Mouse (Mus musculus): ENCODE measurements around the gene Zmym1. TPM values are rescaled to one million over a fixed set of nuclear protein-coding genes. Genes with fewer than 3 reads are reported as not detected.
"Not testable (repeated sequence)": the region's sequence is repeated elsewhere in the genome, so short reads cannot be mapped to it uniquely, and the experiment has no call there.

Zmym1 gene
- polyA plus RNA-seq (2014; fragmentation: Nextera tagmentation; extraction: Ambion mirVana), result 16.9 and 18.2 TPM in 2 replicates

DNA sequence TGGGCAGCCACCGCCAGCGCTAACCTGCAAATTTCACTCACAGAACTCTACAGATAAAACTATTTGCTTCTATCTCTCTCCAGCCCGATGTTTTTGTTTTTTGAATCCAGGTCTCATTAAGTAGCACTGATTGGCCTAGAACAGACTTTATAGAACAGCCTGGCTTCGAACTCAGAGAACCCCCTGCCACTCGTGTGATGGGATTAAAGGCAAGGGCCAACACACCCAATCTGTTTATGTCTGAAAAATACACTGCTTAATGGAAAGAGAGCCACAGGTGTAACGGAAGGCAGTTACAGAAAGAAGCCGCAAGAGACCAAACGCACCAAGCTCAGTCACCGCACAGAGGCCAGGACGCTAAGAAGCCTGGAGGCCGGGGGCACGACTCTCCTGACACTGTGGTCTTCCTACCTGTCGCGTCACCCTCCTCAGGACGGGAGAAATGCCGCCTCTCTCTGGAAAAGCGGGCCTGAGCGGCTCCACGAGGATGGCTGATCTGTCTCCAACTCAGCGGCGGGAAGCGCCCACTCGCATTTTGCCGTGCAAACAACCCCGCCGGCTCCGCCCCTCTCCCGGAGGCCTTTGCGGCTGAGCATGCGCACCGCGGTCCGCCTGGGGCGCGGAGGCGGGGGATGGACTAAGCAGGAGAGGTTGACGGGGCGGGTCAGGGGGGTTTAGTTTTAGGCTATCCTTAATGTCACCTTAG lies at the start of gene Zmym1:
TSS of gene Zmym1 (minus strand) at position 568 of the 706 bp plus-strand sequence.
- Histone ChIP-seq H3K4me1 (ENCODE audit: control insufficient read depth, insufficient read depth, low read length) (no peaks in the 10 kb centered on the region), H3K4me2 (peak within 1 kb of the TSS; percentile 80)
- 1% methylated on average over 38 of the region's 38 CpGs for WGBS (ENCODE audit: insufficient replicate concordance)

GRCm38 (mm10) chr4:127110570-127110969 lies 49.6 kb upstream of the Zmym1 start:
- WGBS (ENCODE audit: insufficient replicate concordance), result 54% methylated on average over 4 of the region's 4 CpGs
- H3K4me2 ChIP-seq, result no peak overlapping the region
- peaks cover 5% of the 10 kb centered on the region for H3K36me3 ChIP-seq (ENCODE audit: control insufficient read depth, insufficient read depth, low read length)
- H3K27me3 ChIP-seq (ENCODE audit: control insufficient read depth, insufficient read depth, low read length), result no peaks in the 10 kb centered on the region
- H3K4me1 ChIP-seq (ENCODE audit: control insufficient read depth, insufficient read depth, low read length), result no peaks in the 10 kb centered on the region
- ATAC-seq (replicated peaks; ENCODE audit: insufficient number of reproducible peaks, low FRiP score, low TSS enrichment), result no peak
- no peak overlapping the region for H3K9ac ChIP-seq (ENCODE audit: low read depth, low read length)
- H3K9me3 ChIP-seq (replicated peaks; ENCODE audit: control insufficient read depth, low read length), result no peaks in the 10 kb centered on the region
- H3K27ac ChIP-seq (ENCODE audit: low read depth, low read length), result no peak overlapping the region
- H3K4me3 ChIP-seq (ENCODE audit: low read depth, low read length), result no peak overlapping the region

More for the DNA sequence above, at the start of gene Zmym1:
- peak; percentile 89 for ATAC-seq (replicated peaks; ENCODE audit: insufficient number of reproducible peaks, low FRiP score, low TSS enrichment)
- 0 out of 2 replicates have a peak within 1 kb of the TSS, but pooled peaks have one; percentile 2 for H3K27ac ChIP-seq (ENCODE audit: low read depth, low read length)
- H3K9me3 ChIP-seq (replicated peaks; ENCODE audit: control insufficient read depth, low read length), result no peaks in the 10 kb centered on the region
- H3K27me3 ChIP-seq (ENCODE audit: control insufficient read depth, insufficient read depth, low read length), result no peaks in the 10 kb centered on the region
- peak within 1 kb of the TSS; percentile 65 for H3K4me3 ChIP-seq (ENCODE audit: low read depth, low read length)
- H3K9ac ChIP-seq (ENCODE audit: low read depth, low read length), result peak within 1 kb of the TSS; percentile 72
- peaks cover 6% of the 10 kb centered on the region for H3K36me3 ChIP-seq (ENCODE audit: control insufficient read depth, insufficient read depth, low read length)

GRCm38 (mm10) chr4:127107566-127107965 lies 46.6 kb upstream of the Zmym1 start:
- no peaks in the 10 kb centered on the region for H3K4me1 ChIP-seq (ENCODE audit: control insufficient read depth, insufficient read depth, low read length)
- peaks cover 7% of the 10 kb centered on the region for H3K36me3 ChIP-seq (ENCODE audit: control insufficient read depth, insufficient read depth, low read length)
- no peaks in the 10 kb centered on the region for H3K27me3 ChIP-seq (ENCODE audit: control insufficient read depth, insufficient read depth, low read length)
- 81% methylated on average over 4 of the region's 4 CpGs for WGBS (ENCODE audit: insufficient replicate concordance)
- H3K9ac ChIP-seq (ENCODE audit: low read depth, low read length), result no peak overlapping the region
- no peak overlapping the region for H3K27ac ChIP-seq (ENCODE audit: low read depth, low read length)
- no peak overlapping the region for H3K4me3 ChIP-seq (ENCODE audit: low read depth, low read length)
- no peak for ATAC-seq (replicated peaks; ENCODE audit: insufficient number of reproducible peaks, low FRiP score, low TSS enrichment)
- no peak overlapping the region for H3K4me2 ChIP-seq
- H3K9me3 ChIP-seq (replicated peaks; ENCODE audit: control insufficient read depth, low read length), result no peaks in the 10 kb centered on the region

DNA sequence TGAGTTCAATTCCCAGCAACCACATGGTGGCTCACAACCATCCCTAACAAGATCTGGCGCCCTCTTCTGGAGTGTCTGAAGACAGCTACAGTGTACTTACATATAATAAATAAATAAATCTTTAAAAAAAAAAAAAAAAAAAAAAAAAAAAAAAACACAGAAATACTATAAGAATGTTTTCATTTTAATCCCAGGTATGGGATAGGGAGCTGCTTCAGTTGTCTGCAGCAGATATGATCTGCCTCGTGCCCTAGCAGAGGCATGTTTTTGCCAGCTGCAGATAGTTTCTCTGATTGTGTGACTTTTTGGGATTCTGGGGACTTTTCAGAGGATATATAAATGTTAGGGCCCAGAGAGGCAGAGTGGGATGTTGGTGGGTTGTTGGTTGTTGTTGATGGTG lies 38.6 kb upstream of the Zmym1 start:
- not testable (repeated sequence) for H3K36me3 ChIP-seq (ENCODE audit: control insufficient read depth, insufficient read depth, low read length); H3K9ac ChIP-seq (ENCODE audit: low read depth, low read length); H3K4me3 ChIP-seq (ENCODE audit: low read depth, low read length); ATAC-seq (replicated peaks; ENCODE audit: insufficient number of reproducible peaks, low FRiP score, low TSS enrichment); H3K4me1 ChIP-seq (ENCODE audit: control insufficient read depth, insufficient read depth, low read length); H3K27ac ChIP-seq (ENCODE audit: low read depth, low read length); H3K9me3 ChIP-seq (replicated peaks; ENCODE audit: control insufficient read depth, low read length); H3K27me3 ChIP-seq (ENCODE audit: control insufficient read depth, insufficient read depth, low read length); H3K4me2 ChIP-seq
- WGBS (ENCODE audit: insufficient replicate concordance), result 86% methylated on average over 1 of the region's 2 CpGs

GRCm38 (mm10) chr4:127095090-127095489 lies 34.1 kb upstream of the Zmym1 start:
- Histone ChIP-seq H3K4me1 (ENCODE audit: control insufficient read depth, insufficient read depth, low read length) (no peaks in the 10 kb centered on the region), H3K27ac (ENCODE audit: low read depth, low read length) (no peak overlapping the region), H3K27me3 (ENCODE audit: control insufficient read depth, insufficient read depth, low read length) (no peaks in the 10 kb centered on the region), H3K36me3 (ENCODE audit: control insufficient read depth, insufficient read depth, low read length) (no peaks in the 10 kb centered on the region), H3K9me3 (replicated peaks; ENCODE audit: control insufficient read depth, low read length) (no peaks in the 10 kb centered on the region), H3K4me3 (ENCODE audit: low read depth, low read length) (no peak overlapping the region), H3K4me2 (no peak overlapping the region), H3K9ac (ENCODE audit: low read depth, low read length) (no peak overlapping the region)
- no peak for ATAC-seq (replicated peaks; ENCODE audit: insufficient number of reproducible peaks, low FRiP score, low TSS enrichment)
- WGBS (ENCODE audit: insufficient replicate concordance), result 78% methylated on average over 4 of the region's 4 CpGs

DNA sequence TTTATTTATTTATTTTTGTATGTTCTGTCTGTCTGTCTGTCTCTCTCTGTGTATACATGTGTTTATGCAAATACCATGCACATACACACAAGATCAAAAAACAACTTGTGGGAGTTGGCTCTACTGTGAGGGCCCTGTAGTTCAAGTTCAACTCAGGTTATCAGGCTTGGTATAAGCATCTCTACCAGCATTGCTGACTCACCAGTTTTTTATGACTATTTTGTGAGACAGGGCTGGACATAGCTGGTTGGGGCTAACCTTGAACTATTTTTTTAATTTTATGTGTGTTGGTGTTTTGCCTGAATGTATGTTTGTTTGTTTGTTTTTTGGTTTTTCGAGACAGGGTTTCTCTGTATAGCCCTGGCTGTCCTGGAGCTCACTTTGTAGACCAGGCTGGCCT lies 30.2 kb upstream of the Zmym1 start:
- H3K9me3 ChIP-seq (replicated peaks; ENCODE audit: control insufficient read depth, low read length), result no peaks in the 10 kb centered on the region
- ATAC-seq (replicated peaks; ENCODE audit: insufficient number of reproducible peaks, low FRiP score, low TSS enrichment), result no peak

GRCm38 (mm10) chr4:127085761-127086160 lies 24.8 kb upstream of the Zmym1 start:
- H3K9me3 ChIP-seq (replicated peaks; ENCODE audit: control insufficient read depth, low read length), result no peaks in the 10 kb centered on the region
- no peak overlapping the region for H3K4me3 ChIP-seq (ENCODE audit: low read depth, low read length)
- no peaks in the 10 kb centered on the region for H3K27me3 ChIP-seq (ENCODE audit: control insufficient read depth, insufficient read depth, low read length)
- no peak for ATAC-seq (replicated peaks; ENCODE audit: insufficient number of reproducible peaks, low FRiP score, low TSS enrichment)
- no peak overlapping the region for H3K27ac ChIP-seq (ENCODE audit: low read depth, low read length)
- H3K9ac ChIP-seq (ENCODE audit: low read depth, low read length), result no peak overlapping the region
- H3K4me2 ChIP-seq, result no peak overlapping the region
- WGBS (ENCODE audit: insufficient replicate concordance), result 83% methylated on average over 1 of the region's 1 CpGs
- H3K36me3 ChIP-seq (ENCODE audit: control insufficient read depth, insufficient read depth, low read length), result peaks cover 3% of the 10 kb centered on the region; the same call in 1 of the 2 replicates
- no peaks in the 10 kb centered on the region for H3K4me1 ChIP-seq (ENCODE audit: control insufficient read depth, insufficient read depth, low read length)

More for the DNA sequence above, 30.2 kb upstream of the Zmym1 start:
- no peak overlapping the region for H3K27ac ChIP-seq (ENCODE audit: low read depth, low read length)
- no peak overlapping the region for H3K9ac ChIP-seq (ENCODE audit: low read depth, low read length)
- H3K4me1 ChIP-seq (ENCODE audit: control insufficient read depth, insufficient read depth, low read length), result no peaks in the 10 kb centered on the region
- H3K27me3 ChIP-seq (ENCODE audit: control insufficient read depth, insufficient read depth, low read length), result no peaks in the 10 kb centered on the region
- H3K36me3 ChIP-seq (ENCODE audit: control insufficient read depth, insufficient read depth, low read length), result peaks cover 3% of the 10 kb centered on the region; the same call in 1 of the 2 replicates
- H3K4me3 ChIP-seq (ENCODE audit: low read depth, low read length), result no peak overlapping the region
- 82% methylated on average over 1 of the region's 1 CpGs for WGBS (ENCODE audit: insufficient replicate concordance)
- no peak overlapping the region for H3K4me2 ChIP-seq

GRCm38 (mm10) chr4:127083131-127083530 lies 22.2 kb upstream of the Zmym1 start:
- no peak overlapping the region for H3K9ac ChIP-seq (ENCODE audit: low read depth, low read length)
- no peak overlapping the region for H3K4me2 ChIP-seq
- H3K27me3 ChIP-seq (ENCODE audit: control insufficient read depth, insufficient read depth, low read length), result no peaks in the 10 kb centered on the region
- H3K27ac ChIP-seq (ENCODE audit: low read depth, low read length), result no peak overlapping the region
- ATAC-seq (replicated peaks; ENCODE audit: insufficient number of reproducible peaks, low FRiP score, low TSS enrichment), result no peak
- H3K4me1 ChIP-seq (ENCODE audit: control insufficient read depth, insufficient read depth, low read length), result 0 out of 2 replicates have a peak, but pooled peaks cover under 1% of the 10 kb centered on the region
- no peaks in the 10 kb centered on the region for H3K36me3 ChIP-seq (ENCODE audit: control insufficient read depth, insufficient read depth, low read length)
- WGBS (ENCODE audit: insufficient replicate concordance), result 80% methylated on average over 2 of the region's 2 CpGs
- no peaks in the 10 kb centered on the region for H3K9me3 ChIP-seq (replicated peaks; ENCODE audit: control insufficient read depth, low read length)
- no peak overlapping the region for H3K4me3 ChIP-seq (ENCODE audit: low read depth, low read length)

- 35% methylated on average over 1 of the region's 1 CpGs for WGBS (ENCODE audit: insufficient replicate concordance)
- H3K36me3 ChIP-seq (ENCODE audit: control insufficient read depth, insufficient read depth, low read length), result no peaks in the 10 kb centered on the region
- H3K4me3 ChIP-seq (ENCODE audit: low read depth, low read length), result no peak overlapping the region
- no peaks in the 10 kb centered on the region for H3K9me3 ChIP-seq (replicated peaks; ENCODE audit: control insufficient read depth, low read length)
- H3K9ac ChIP-seq (ENCODE audit: low read depth, low read length), result no peak overlapping the region
- no peak overlapping the region for H3K4me2 ChIP-seq
- H3K27ac ChIP-seq (ENCODE audit: low read depth, low read length), result no peak overlapping the region
- peaks cover 5% of the 10 kb centered on the region; the same call in 1 of the 2 replicates for H3K4me1 ChIP-seq (ENCODE audit: control insufficient read depth, insufficient read depth, low read length)
- no peak for ATAC-seq (replicated peaks; ENCODE audit: insufficient number of reproducible peaks, low FRiP score, low TSS enrichment)
- no peaks in the 10 kb centered on the region for H3K27me3 ChIP-seq (ENCODE audit: control insufficient read depth, insufficient read depth, low read length)
Observed at GRCm38 (mm10) chr4:127080806-127081205, 19.9 kb upstream of the Zmym1 start.

All from heart, embryonic 11.5 days (tissue).